Comparison of ENCODE assay signal across 16 mouse cellular contexts in the genomic region with DNA sequence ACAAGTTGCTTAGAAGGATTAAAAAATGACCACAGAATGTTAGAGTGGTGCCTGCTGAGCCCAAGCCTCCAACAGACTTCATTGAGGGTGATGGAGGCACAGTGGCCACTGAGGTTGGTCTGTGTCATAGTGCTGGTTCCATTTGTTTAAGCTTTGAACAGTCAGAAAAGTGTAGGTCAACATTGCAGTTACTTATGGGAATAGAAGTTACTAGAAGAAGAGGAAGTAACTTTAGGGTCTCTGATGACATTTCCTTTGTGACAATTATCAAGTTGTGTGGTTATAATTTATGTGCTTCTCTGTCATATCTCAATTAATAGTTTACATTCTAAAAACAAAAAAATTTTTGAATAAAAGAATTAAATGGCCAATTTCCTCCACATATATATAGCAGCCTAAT.
"Had no signal": no experiment of that assay in that cellular context is flagged by ENCODE, and none has a peak within 500 bp of the region (broad histone marks: within the 10 kb centered on the region; RNA-seq: fewer than 3 reads in every experiment).

No protein-coding gene starts in this region.

- ATAC-seq: liver, embryonic 12.5 days; liver, postnatal 0 days; lung, postnatal 0 days; midbrain, embryonic 13.5 days; midbrain, embryonic 15.5 days; midbrain, embryonic 16.5 days had no signal

- DNase-seq: left cerebral cortex, postnatal 4 days; liver, embryonic 13.5 days; liver, postnatal 0 days; lung, adult 18-20 months; lung, adult 2 months; lung, embryonic 14.5 days; lung, postnatal 10 days; lung, postnatal 14 days; lung, postnatal 36 days; lung, postnatal 4 days; midbrain, embryonic 14.5 days had no signal
